Mouse (Mus musculus) frontal cortex, adult (tissue): ENCODE measurements around the gene 5430419D17Rik.
A peak's percentile ranks its signal among the peaks of the same experiment; 100 is the strongest.

Experiments used
- ATAC-seq: cut with Nextera tagmentation; 2 replicates; pipeline ENCODE4 v1.9.2; 2017; ENCODE audit warnings: mild to moderate bottlenecking, moderate library complexity, mixed read lengths; ENCODE audit not compliant: low TSS enrichment

Gene 5430419D17Rik

GRCm38 (mm10) chr7:131174121-131174520, at the start of gene 5430419D17Rik:
TSS of gene 5430419D17Rik (plus strand) at chr7:131174402.
- no peak for ATAC-seq

GRCm38 (mm10) chr7:131130021-131130420, 44.2 kb upstream of the 5430419D17Rik start:
- ATAC-seq, result no peak

- ATAC-seq, result no peak
Observed at GRCm38 (mm10) chr7:131133181-131133580, 41.0 kb upstream of the 5430419D17Rik start.

- ATAC-seq, result no peak
Observed at GRCm38 (mm10) chr7:131146214-131146613, 28.0 kb upstream of the 5430419D17Rik start, which contains the start of gene 4933402N03Rik. TSS of gene 4933402N03Rik (minus strand) at chr7:131146314.

GRCm38 (mm10) chr7:131150179-131150578, 24.0 kb upstream of the 5430419D17Rik start:
- no peak for ATAC-seq

- ATAC-seq, result no peak
Observed at GRCm38 (mm10) chr7:131153044-131153443, 21.2 kb upstream of the 5430419D17Rik start.

- ATAC-seq, result no peak
Observed at GRCm38 (mm10) chr7:131162251-131162650, 12.0 kb upstream of the 5430419D17Rik start.

GRCm38 (mm10) chr7:131167771-131168170, 6.4 kb upstream of the 5430419D17Rik start:
- ATAC-seq, result no peak

- ATAC-seq, result no peak
Observed at GRCm38 (mm10) chr7:131169099-131169498, 5.1 kb upstream of the 5430419D17Rik start.

GRCm38 (mm10) chr7:131182685-131183084, 8.5 kb downstream of the 5430419D17Rik start:
- ATAC-seq, result 0 out of 2 replicates have a peak, but pooled peaks have one; percentile 25

GRCm38 (mm10) chr7:131184339-131184738, 10.1 kb downstream of the 5430419D17Rik start:
- no peak for ATAC-seq

- peak; percentile 99 for ATAC-seq
Observed at GRCm38 (mm10) chr7:131187047-131187446, 12.8 kb downstream of the 5430419D17Rik start.

GRCm38 (mm10) chr7:131187996-131188395, 13.8 kb downstream of the 5430419D17Rik start:
- no peak for ATAC-seq

GRCm38 (mm10) chr7:131223086-131223485, 48.9 kb downstream of the 5430419D17Rik start:
- ATAC-seq, result no peak

GRCm38 (mm10) chr7:131236091-131236490, 61.9 kb downstream of the 5430419D17Rik start:
- no peak for ATAC-seq

- ATAC-seq, result no peak
Observed at GRCm38 (mm10) chr7:131244993-131245392, 70.8 kb downstream of the 5430419D17Rik start.

GRCm38 (mm10) chr7:131256841-131257240, 82.6 kb downstream of the 5430419D17Rik start:
- no peak for ATAC-seq

- ATAC-seq, result no peak
Observed at GRCm38 (mm10) chr7:131257309-131257708, 83.1 kb downstream of the 5430419D17Rik start.

GRCm38 (mm10) chr7:131260946-131261345, 86.7 kb downstream of the 5430419D17Rik start:
- ATAC-seq, result 0 out of 2 replicates have a peak, but pooled peaks have one; percentile 44

GRCm38 (mm10) chr7:131264251-131264650, 90.0 kb downstream of the 5430419D17Rik start:
- ATAC-seq, result no peak

- ATAC-seq, result no peak
Observed at GRCm38 (mm10) chr7:131265851-131266250, 91.6 kb downstream of the 5430419D17Rik start.

- no peak for ATAC-seq
Observed at GRCm38 (mm10) chr7:131297151-131297550, 122.9 kb downstream of the 5430419D17Rik start.

- no peak for ATAC-seq
Observed at GRCm38 (mm10) chr7:131303340-131303739, 129.1 kb downstream of the 5430419D17Rik start.

- no peak for ATAC-seq
Observed at GRCm38 (mm10) chr7:131306733-131307132, 132.5 kb downstream of the 5430419D17Rik start.
